Mouse (Mus musculus): ENCODE measurements around the gene Col17a1. TPM values are rescaled to one million over a fixed set of nuclear protein-coding genes. Genes with fewer than 3 reads are reported as not detected.

Col17a1 gene
- polyA plus RNA-seq, 1 experiment: 20.2 TPM

DNA sequence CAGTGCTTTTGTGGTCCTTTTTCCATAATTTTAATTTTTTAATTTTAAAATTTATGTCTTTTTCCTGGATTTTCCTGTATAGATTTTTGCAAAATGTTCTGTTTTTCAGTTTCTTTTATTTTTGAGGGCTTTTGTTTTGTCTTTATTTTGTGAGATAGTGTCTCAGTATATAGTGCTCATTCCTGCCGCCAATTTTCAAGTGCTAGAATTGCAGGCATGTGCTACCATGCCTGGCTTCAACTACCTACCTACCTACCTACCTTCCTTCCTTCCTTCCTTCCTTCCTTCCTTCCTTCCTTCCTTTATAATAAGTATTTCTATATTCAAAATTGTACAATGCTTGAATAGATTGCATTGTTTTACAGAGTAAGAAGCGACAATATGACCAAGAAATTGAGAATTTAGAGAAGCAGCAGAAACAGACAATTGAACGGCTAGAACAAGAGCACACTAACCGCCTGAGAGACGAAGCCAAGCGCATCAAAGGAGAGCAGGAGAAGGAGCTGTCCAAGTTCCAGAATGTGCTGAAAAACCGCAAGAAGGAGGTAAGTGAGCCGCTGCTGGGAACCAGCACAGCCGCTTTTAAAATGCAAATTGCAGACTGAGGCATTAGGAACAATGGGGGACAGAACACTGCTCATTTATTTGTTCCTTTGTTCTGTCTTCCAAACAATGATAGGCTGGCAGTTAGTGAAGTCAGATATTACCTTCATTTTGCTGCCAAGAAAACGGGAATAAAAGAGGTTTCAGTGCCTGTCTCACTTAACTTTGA lies 66.8 kb downstream of the Col17a1 start:
- TF ChIP-seq POLR2A (IDR thresholded peaks at IDR 0.05; ENCODE audit: borderline replicate concordance, extremely low read depth, low read depth, low read length): no peak
- TF ChIP-seq CTCF (IDR thresholded peaks at IDR 0.05; ENCODE audit: insufficient read depth, low read length): no peak
- no peak for DNase-seq
- 65% methylated on average over 10 of the region's 10 CpGs for WGBS
- Histone ChIP-seq H3K4me1 (ENCODE audit: control insufficient read depth, insufficient read depth, low read length) (no peaks in the 10 kb centered on the region), H3K4me3 (replicated peaks; ENCODE audit: extremely low read depth, low read depth, low read length) (no peak overlapping the region)

DNA sequence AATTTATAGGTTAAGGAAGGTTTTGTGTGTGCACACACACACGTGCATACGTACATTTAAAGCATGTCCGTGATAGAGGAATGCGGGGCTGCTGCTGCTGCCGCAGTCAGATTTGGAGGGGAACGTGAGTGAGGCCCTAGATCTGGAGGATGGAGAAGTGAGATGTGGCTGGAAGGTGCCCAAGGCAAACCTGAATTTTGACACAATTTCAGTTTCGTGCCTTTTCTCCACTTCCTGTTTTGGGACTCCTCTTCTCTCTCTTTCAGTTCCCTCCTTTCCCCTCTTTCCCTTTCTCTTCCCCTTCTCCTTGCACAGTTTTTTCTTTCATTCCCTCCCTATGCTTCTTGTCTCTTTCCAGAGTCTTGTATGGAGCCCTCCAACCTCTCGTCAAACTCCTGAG lies 70.4 kb downstream of the Col17a1 start:
- no peak for TF ChIP-seq POLR2A (IDR thresholded peaks at IDR 0.05; ENCODE audit: borderline replicate concordance, extremely low read depth, low read depth, low read length)
- no peak for TF ChIP-seq CTCF (IDR thresholded peaks at IDR 0.05; ENCODE audit: insufficient read depth, low read length)
- Histone ChIP-seq H3K4me3 (replicated peaks; ENCODE audit: extremely low read depth, low read depth, low read length) (no peak overlapping the region), H3K4me1 (ENCODE audit: control insufficient read depth, insufficient read depth, low read length) (no peaks in the 10 kb centered on the region)
- no peak for DNase-seq
- 75% methylated on average over 8 of the region's 8 CpGs for WGBS

DNA sequence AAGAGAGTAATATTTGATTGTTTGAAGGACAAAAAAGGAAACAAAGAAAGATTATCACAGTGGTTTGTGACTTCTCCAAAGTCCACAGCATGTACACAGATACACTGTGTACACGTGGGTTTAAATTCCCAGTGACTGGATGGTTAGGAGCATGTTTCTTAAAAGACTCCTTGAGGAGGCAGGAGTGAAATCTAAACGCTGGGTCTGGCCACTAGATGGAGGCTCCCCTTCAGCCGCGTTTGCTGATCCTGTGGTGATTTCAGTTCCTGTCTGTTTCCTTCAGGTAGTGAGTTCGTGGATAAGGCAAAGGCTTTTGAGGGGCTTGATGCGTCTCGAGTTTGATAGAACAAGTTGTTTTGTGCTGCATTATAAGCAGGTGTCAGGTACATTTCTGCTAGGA lies 78.5 kb downstream of the Col17a1 start:
- WGBS: 51% methylated on average over 7 of the region's 7 CpGs
- peaks cover 2% of the 10 kb centered on the region for H3K4me1 ChIP-seq (ENCODE audit: control insufficient read depth, insufficient read depth, low read length)
- no peak for DNase-seq
- no peak for TF ChIP-seq CTCF (IDR thresholded peaks at IDR 0.05; ENCODE audit: insufficient read depth, low read length)
- no peak for TF ChIP-seq POLR2A (IDR thresholded peaks at IDR 0.05; ENCODE audit: borderline replicate concordance, extremely low read depth, low read depth, low read length)
- no peak overlapping the region for H3K4me3 ChIP-seq (replicated peaks; ENCODE audit: extremely low read depth, low read depth, low read length)

DNA sequence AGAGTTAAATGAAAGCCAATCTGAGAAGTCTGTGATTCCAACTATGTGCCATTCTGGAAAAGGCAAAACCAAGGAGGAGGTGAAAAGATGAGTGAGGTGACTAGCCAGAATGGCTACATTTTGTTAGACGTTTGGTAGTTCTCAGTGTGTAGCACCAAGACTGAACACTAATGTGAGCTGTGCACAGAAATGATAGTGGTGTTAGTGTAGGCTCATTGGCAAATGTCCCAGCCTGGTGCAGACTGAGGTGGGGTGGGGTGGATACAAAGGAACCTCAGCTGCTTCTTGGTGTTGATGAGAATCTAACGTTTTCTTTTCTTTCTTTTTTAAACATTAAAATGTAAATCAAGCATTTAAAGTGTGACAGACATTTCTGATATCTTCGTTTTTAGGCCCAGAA lies 83.4 kb downstream of the Col17a1 start:
- TF ChIP-seq POLR2A (IDR thresholded peaks at IDR 0.05; ENCODE audit: borderline replicate concordance, extremely low read depth, low read depth, low read length) (no peak), CTCF (IDR thresholded peaks at IDR 0.05; ENCODE audit: insufficient read depth, low read length) (no peak)
- DNase-seq: no peak
- Histone ChIP-seq H3K4me1 (ENCODE audit: control insufficient read depth, insufficient read depth, low read length) (peaks cover 5% of the 10 kb centered on the region), H3K4me3 (replicated peaks; ENCODE audit: extremely low read depth, low read depth, low read length) (no peak overlapping the region)
- WGBS: 35% methylated on average over 3 of the region's 3 CpGs

Other genes with a start within 250 kb of the Col17a1 start
- 36.9 and 40.9 TPM in 2 replicates for gene Sh3pxd2a, start 227.7 kb downstream of the Col17a1 start, polyA plus RNA-seq (2012; rRNA removed)
- 19.2 and 21.1 TPM in 2 replicates for gene Stn1, start 154.6 kb downstream of the Col17a1 start, polyA plus RNA-seq (2012; rRNA removed)
- gene Slk, start 112.4 kb downstream of the Col17a1 start, polyA plus RNA-seq (2012; rRNA removed): 11.0 and 18.3 TPM in 2 replicates
- 47.8 and 56.4 TPM in 2 replicates for gene Sfr1, start 39.6 kb upstream of the Col17a1 start, polyA plus RNA-seq (2012; rRNA removed)
- 101 and 155 TPM in 2 replicates for gene Gsto1, start 162.9 kb upstream of the Col17a1 start, polyA plus RNA-seq (2012; rRNA removed)
- 1.1 and 1.5 TPM in 2 replicates for gene Gsto2, start 173.4 kb upstream of the Col17a1 start, polyA plus RNA-seq (2012; rRNA removed)
- 7.0 and 7.1 TPM in 2 replicates for gene Cfap43, start 227.2 kb upstream of the Col17a1 start, polyA plus RNA-seq (2012; rRNA removed)
- gene Itprip, start 227.2 kb upstream of the Col17a1 start, polyA plus RNA-seq (2012; rRNA removed): 17.8 and 22.0 TPM in 2 replicates
- 0.38 and 0.92 TPM in 2 replicates for gene Cfap58, start 245.6 kb upstream of the Col17a1 start, polyA plus RNA-seq (2012; rRNA removed)